Mouse (Mus musculus) ES-Bruce4 (cell line): ENCODE measurements at regions not wholly inside any gene's neighbourhood (a gene's known extent, or its start where the extent isn't known, plus 50 kb on each side); places are given as distances from the start of the nearest gene placed in this dataset.

ENCODE experiments used
- H3K27ac ChIP-seq: 2 replicates; pipeline ENCODE4 v1.5.1; 2012; ENCODE audit warnings: low read length, inconsistent platforms; ENCODE audit not compliant: insufficient read depth
- H3K27me3 ChIP-seq: 2 replicates; pipeline ENCODE4 v1.6.1; 2012; ENCODE audit warnings: mild to moderate bottlenecking, low read length, inconsistent platforms; ENCODE audit not compliant: control insufficient read depth, poor library complexity, insufficient read depth, severe bottlenecking
- H3K36me3 ChIP-seq: 2 replicates; pipeline ENCODE4 v1.6.1; 2012; ENCODE audit warnings: inconsistent platforms, mild to moderate bottlenecking, low read length, moderate library complexity; ENCODE audit not compliant: control insufficient read depth, poor library complexity, insufficient read depth, severe bottlenecking
- H3K4me1 ChIP-seq: one replicate; pipeline ENCODE4 v1.8.1; 2011; ENCODE audit warnings: low read length; ENCODE audit not compliant: control insufficient read depth, insufficient read depth
- H3K4me3 ChIP-seq: 2 replicates; pipeline ENCODE4 v1.5.1; 2011; ENCODE audit warnings: low read depth, mild to moderate bottlenecking, low read length
- H3K9ac ChIP-seq: 2 replicates; pipeline ENCODE4 v1.6.1; 2012; ENCODE audit warnings: low read depth, mild to moderate bottlenecking, inconsistent platforms; ENCODE audit not compliant: poor library complexity, severe bottlenecking
- H3K9me3 ChIP-seq: replicated peaks from 2 replicates; pipeline ENCODE4 v1.6.1; 2012; ENCODE audit warnings: mild to moderate bottlenecking, low read length, inconsistent platforms; ENCODE audit not compliant: control insufficient read depth, poor library complexity, insufficient read depth, severe bottlenecking
- CTCF ChIP-seq: IDR thresholded peaks from one replicate; pipeline ENCODE4 v1.8.1; 2011; ENCODE audit warnings: low read depth, low read length
- EP300 ChIP-seq: IDR thresholded peaks from 2 replicates; pipeline ENCODE4 v1.6.1; 2011; ENCODE audit warnings: low read depth, low read length; ENCODE audit not compliant: insufficient read depth
- POLR2A ChIP-seq: IDR thresholded peaks from one replicate; pipeline ENCODE4 v1.8.1; 2011; ENCODE audit warnings: low read length; ENCODE audit not compliant: insufficient read depth

DNA sequence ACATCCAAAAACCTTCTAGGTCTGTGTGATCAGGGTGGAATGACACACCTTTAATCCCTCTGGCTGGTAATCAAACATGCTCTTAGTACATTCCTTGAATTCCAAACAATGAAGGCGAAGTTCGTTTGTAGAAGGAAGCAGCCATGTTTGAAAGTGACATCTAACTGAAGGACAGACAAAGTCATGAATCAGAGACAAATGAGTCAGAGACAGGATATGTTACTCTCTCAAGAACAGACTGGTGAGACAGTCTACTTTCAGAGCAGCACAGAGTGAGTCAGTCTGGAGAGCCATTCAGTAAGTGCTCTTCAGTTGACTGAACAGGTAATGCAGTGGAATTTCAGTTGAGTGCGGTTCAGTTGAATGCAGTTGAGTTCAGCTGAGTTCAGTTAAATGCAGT, 150.4 kb downstream of the Cpe start:
- H3K36me3 ChIP-seq = no peaks in the 10 kb centered on the region
- no peaks in the 10 kb centered on the region for H3K4me1 ChIP-seq
- TF ChIP-seq EP300 (no peak), POLR2A (no peak), CTCF (no peak)
- no peak overlapping the region for H3K9ac ChIP-seq
- H3K27ac ChIP-seq = no peak overlapping the region
- H3K27me3 ChIP-seq = no peaks in the 10 kb centered on the region
- H3K9me3 ChIP-seq = peaks cover 5% of the 10 kb centered on the region; the same call in 1 of the 2 replicates
- H3K4me3 ChIP-seq = no peak overlapping the region

GRCm38 (mm10) chr8:64539846-64540472, 152.9 kb downstream of the Cpe start:
- no peak for TF ChIP-seq CTCF
- no peak for TF ChIP-seq EP300
- no peak for TF ChIP-seq POLR2A

DNA sequence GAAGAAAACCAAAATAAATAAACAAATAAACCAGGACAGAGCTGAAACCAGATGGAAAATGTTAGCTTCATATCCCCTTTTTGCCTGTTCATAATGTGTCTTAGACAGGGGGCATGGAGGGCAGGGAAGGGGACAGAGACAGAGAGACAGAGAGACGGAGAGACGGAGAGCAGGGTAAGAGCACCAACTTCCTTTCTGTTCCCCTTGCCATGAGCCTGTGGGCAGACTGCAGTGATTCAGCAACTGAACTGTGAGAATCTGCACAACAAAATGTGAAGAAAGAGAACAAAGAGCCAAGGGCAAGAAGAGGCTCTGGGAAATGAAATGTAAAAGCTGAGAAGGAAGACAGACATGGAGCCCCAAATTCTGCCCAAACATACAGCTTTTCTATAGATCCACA, 161.1 kb downstream of the Cpe start:
- Histone ChIP-seq H3K27ac (no peak overlapping the region), H3K9ac (no peak overlapping the region), H3K9me3 (no peaks in the 10 kb centered on the region), H3K27me3 (no peaks in the 10 kb centered on the region), H3K4me3 (no peak overlapping the region), H3K4me1 (no peaks in the 10 kb centered on the region), H3K36me3 (no peaks in the 10 kb centered on the region)
- TF ChIP-seq EP300 (no peak), CTCF (no peak), POLR2A (no peak)

More at GRCm38 (mm10) chr8:64539846-64540472, 152.9 kb downstream of the Cpe start:
- no peaks in the 10 kb centered on the region for H3K36me3 ChIP-seq
- no peaks in the 10 kb centered on the region for H3K4me1 ChIP-seq
- no peak overlapping the region for H3K27ac ChIP-seq
- peaks cover 5% of the 10 kb centered on the region; the same call in 1 of the 2 replicates for H3K9me3 ChIP-seq
- H3K9ac ChIP-seq = no peak overlapping the region
- no peak overlapping the region for H3K4me3 ChIP-seq
- H3K27me3 ChIP-seq = no peaks in the 10 kb centered on the region

- Histone ChIP-seq H3K27me3 (no peaks in the 10 kb centered on the region), H3K4me1 (no peaks in the 10 kb centered on the region), H3K27ac (no peak overlapping the region), H3K9ac (no peak overlapping the region), H3K9me3 (no peaks in the 10 kb centered on the region), H3K36me3 (no peaks in the 10 kb centered on the region), H3K4me3 (no peak overlapping the region)
- no peak for TF ChIP-seq EP300
- TF ChIP-seq CTCF = no peak
- TF ChIP-seq POLR2A = no peak
Measured at GRCm38 (mm10) chr8:64522441-64523102, 170.3 kb downstream of the Cpe start.

DNA sequence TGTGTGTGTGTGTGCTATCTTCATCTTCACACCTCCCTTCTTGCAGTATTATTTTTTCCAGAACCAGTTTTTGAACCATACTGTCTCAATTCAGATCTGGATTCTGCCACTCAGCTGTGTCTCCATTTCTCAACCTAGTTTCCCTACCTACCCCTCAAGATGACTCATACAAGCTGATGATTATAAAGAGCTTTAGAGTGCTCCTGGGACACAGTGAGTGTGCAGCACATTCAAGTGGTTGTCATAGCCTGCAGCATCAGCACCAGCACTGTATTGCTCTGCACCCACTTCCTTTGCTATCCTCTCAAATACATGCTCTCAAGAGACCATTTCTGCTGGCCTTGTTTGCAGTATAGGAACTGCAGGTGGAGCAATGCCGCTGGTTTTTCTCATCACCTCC, 173.2 kb downstream of the Cpe start:
- H3K4me1 ChIP-seq = no peaks in the 10 kb centered on the region
- H3K36me3 ChIP-seq = no peaks in the 10 kb centered on the region
- H3K27ac ChIP-seq = no peak overlapping the region
- no peak overlapping the region for H3K4me3 ChIP-seq
- no peaks in the 10 kb centered on the region for H3K9me3 ChIP-seq
- H3K9ac ChIP-seq = no peak overlapping the region
- TF ChIP-seq CTCF (no peak), EP300 (no peak), POLR2A (no peak)
- H3K27me3 ChIP-seq = no peaks in the 10 kb centered on the region

- TF ChIP-seq EP300 = no peak
- no peak for TF ChIP-seq POLR2A
- no peak for TF ChIP-seq CTCF
- H3K4me1 ChIP-seq = no peaks in the 10 kb centered on the region
- no peaks in the 10 kb centered on the region for H3K36me3 ChIP-seq
- no peaks in the 10 kb centered on the region for H3K27me3 ChIP-seq
- peaks cover 4% of the 10 kb centered on the region for H3K9me3 ChIP-seq
- no peak overlapping the region for H3K9ac ChIP-seq
- H3K27ac ChIP-seq = no peak overlapping the region
- H3K4me3 ChIP-seq = no peak overlapping the region
Measured at GRCm38 (mm10) chr8:64515923-64516322, 176.9 kb downstream of the Cpe start.
